Mouse (Mus musculus) neural tube, embryonic 10.5 days (tissue): ENCODE data around the gene Supt5.

Experiments
- DNase-seq: peaks from one replicate; pipeline ENCODE4 v3.0.0-alpha.2; 2017; ENCODE audit warnings: low spot score; ENCODE audit errors: extremely low spot score

The Supt5 gene

GRCm38 (mm10) chr7:28306216-28306615 is 32.3 kb downstream of the Supt5 start:
- DNase-seq: no peak

- DNase-seq: no peak
Observed at GRCm38 (mm10) chr7:28305641-28306040, 32.9 kb downstream of the Supt5 start.

- DNase-seq: peak; percentile 80
Observed at GRCm38 (mm10) chr7:28301616-28302433, 36.7 kb downstream of the Supt5 start, which contains the start of gene Dll3. TSS of gene Dll3 (minus strand) at chr7:28302238.

- peak; percentile 51 for DNase-seq
Observed at GRCm38 (mm10) chr7:28298837-28299625, 39.5 kb downstream of the Supt5 start.

GRCm38 (mm10) chr7:28294481-28294880 is 44.1 kb downstream of the Supt5 start:
- DNase-seq: peak; percentile 83

- DNase-seq: peak; percentile 60
Observed at GRCm38 (mm10) chr7:28290638-28291590, 47.6 kb downstream of the Supt5 start, which contains the start of gene Selenov. TSS of gene Selenov (minus strand) at chr7:28291186.

GRCm38 (mm10) chr7:28290165-28290564 is 48.4 kb downstream of the Supt5 start:
- DNase-seq: peak; percentile 54

GRCm38 (mm10) chr7:28280630-28281029 is 57.9 kb downstream of the Supt5 start:
- no peak for DNase-seq

- DNase-seq: no peak
Observed at GRCm38 (mm10) chr7:28278279-28278652, 60.3 kb downstream of the Supt5 start.

- DNase-seq: peak; percentile 98
Observed at GRCm38 (mm10) chr7:28277615-28278278, 60.8 kb downstream of the Supt5 start, which contains the start of gene Eid2b. TSS of gene Eid2b (plus strand) at chr7:28277739.

GRCm38 (mm10) chr7:28277237-28277614 is 61.3 kb downstream of the Supt5 start:
- no peak for DNase-seq

GRCm38 (mm10) chr7:28271761-28272160 is 66.8 kb downstream of the Supt5 start:
- DNase-seq: no peak

- DNase-seq: no peak
Observed at GRCm38 (mm10) chr7:28269355-28269754, 69.2 kb downstream of the Supt5 start.

- no peak for DNase-seq
Observed at GRCm38 (mm10) chr7:28268576-28268975, 70.0 kb downstream of the Supt5 start.

- peak; percentile 77 for DNase-seq
Observed at GRCm38 (mm10) chr7:28268042-28268531, 70.5 kb downstream of the Supt5 start.

- DNase-seq: peak; percentile 86
Observed at GRCm38 (mm10) chr7:28267129-28268041, 71.2 kb downstream of the Supt5 start, which contains the start of gene Eid2. TSS of gene Eid2 (plus strand) at chr7:28267881.

- no peak for DNase-seq
Observed at GRCm38 (mm10) chr7:28265391-28265790, 73.2 kb downstream of the Supt5 start.
